Mouse (Mus musculus) liver, embryonic 14.5 days (tissue): ENCODE results near the gene Trex2. TPM values are rescaled to one million over a fixed set of nuclear protein-coding genes. Genes with fewer than 3 reads are reported as not detected.

Source experiments
- ATAC-seq: fragments of 200-750 bp; cut with Nextera tagmentation; 2 replicates; pipeline ENCODE4 v1.8.0; 2017; ENCODE audit warnings: moderate number of reproducible peaks, mild to moderate bottlenecking, moderate library complexity; ENCODE audit not compliant: insufficient read depth
- DNase-seq, 3 experiments: peaks; one replicate each; pipeline ENCODE4 v3.0.0-alpha.2; 2012 to 2013; ENCODE audit warnings: low read depth in 3 of 3, low spot score in 3 of 3
- H3K27ac ChIP-seq: fragments of 300-500 bp; sonication (generic); 2 replicates; pipeline ENCODE4 v1.5.1; 2014; ENCODE audit warnings: moderate library complexity, mild to moderate bottlenecking, control low read depth, inconsistent platforms
- H3K27me3 ChIP-seq: fragments of 300-500 bp; sonication (generic); 2 replicates; pipeline ENCODE4 v1.6.1; 2014; ENCODE audit warnings: mild to moderate bottlenecking, low read length, moderate library complexity; ENCODE audit not compliant: control insufficient read depth, insufficient read depth
- H3K36me3 ChIP-seq: fragments of 300-500 bp; sonication (generic); replicated peaks from 2 replicates; pipeline ENCODE4 v1.6.1; 2014; ENCODE audit warnings: low read depth; ENCODE audit not compliant: control insufficient read depth, insufficient read depth
- H3K4me1 ChIP-seq, 2 experiments: fragments of 200-500 bp in 1 of 2; fragments of 300-500 bp in 1 of 2; sonication (generic) in 1 of 2; replicated peaks; 2 replicates each; pipeline ENCODE4 v1.6.1; 2012 to 2014; ENCODE audit warnings: antibody characterized with exemption in 1 of 2, inconsistent platforms in 1 of 2, low read length in 1 of 2; ENCODE audit not compliant: control insufficient read depth in 2 of 2, insufficient read depth in 2 of 2
- H3K4me2 ChIP-seq: fragments of 300-500 bp; sonication (generic); 2 replicates; pipeline ENCODE4 v1.6.1; 2014; ENCODE audit warnings: low read depth, mild to moderate bottlenecking, control low read depth, moderate library complexity
- H3K4me3 ChIP-seq, 2 experiments: fragments of 200-500 bp in 1 of 2; fragments of 300-500 bp in 1 of 2; sonication (generic) in 1 of 2; 2 replicates each; pipeline ENCODE4 v1.5.1; 2012 to 2014; ENCODE audit warnings: low read depth in 2 of 2, low read length in 2 of 2, mild to moderate bottlenecking in 2 of 2, control low read depth in 1 of 2, inconsistent platforms in 1 of 2, moderate library complexity in 1 of 2; ENCODE audit not compliant: insufficient read depth in 1 of 2
- H3K9ac ChIP-seq: fragments of 300-500 bp; sonication (generic); replicated peaks from 2 replicates; pipeline ENCODE4 v1.6.1; 2014; ENCODE audit warnings: mild to moderate bottlenecking, control low read depth, moderate library complexity
- H3K9me3 ChIP-seq: fragments of 300-500 bp; sonication (generic); 2 replicates; pipeline ENCODE4 v1.6.1; 2016; ENCODE audit warnings: low read length, mixed read lengths; ENCODE audit not compliant: control insufficient read depth
- CTCF ChIP-seq: IDR thresholded peaks from 2 replicates; pipeline ENCODE4 v1.5.1; 2016; ENCODE audit warnings: antibody characterized with exemption, low read depth, control low read depth
- EP300 ChIP-seq: IDR thresholded peaks from 2 replicates; pipeline ENCODE4 v1.6.1; 2016; ENCODE audit warnings: antibody characterized with exemption, low read depth
- WGBS: fragments of 180-500 bp; shearing (Covaris S2); extraction: QIAGEN DNeasy Blood & Tissue Kit; methylation state at CpG from one replicate; pipeline ENCODE4 v1.1.7; 2014; ENCODE audit not compliant: insufficient replicate concordance; 5-methylcytosine and 5-hydroxymethylcytosine counted together
- polyA plus RNA-seq, 2 experiments: library from polyadenylated mRNA; depleted of rRNA in 1 of 2; stranded (reverse) in 1 of 2; unstranded in 1 of 2; fragments of >200 nt; fragmentation: Nextera tagmentation in 1 of 2; extraction: Ambion mirVana in 1 of 2; gene quantifications; 2 replicates each; pipeline versions ENCODE4 v1.2.1 to v1.2.3; 2012 to 2014

The Trex2 gene
- polyA plus RNA-seq (2012; rRNA removed) = not detected in 2 replicates
- polyA plus RNA-seq (2014; fragmentation: Nextera tagmentation; extraction: Ambion mirVana) = not detected in 2 replicates

GRCm38 (mm10) chrX:73435252-73435651 lies at the start of gene Trex2:
Trex2 (minus strand) TSS chrX:73435344.
- no peak for ATAC-seq

GRCm38 (mm10) chrX:73484870-73485269 lies 49.7 kb upstream of the Trex2 start:
- TF ChIP-seq CTCF = no peak
- TF ChIP-seq EP300 = no peak
- Histone ChIP-seq H3K4me2 (no peak overlapping the region), H3K36me3 (no peaks in the 10 kb centered on the region), H3K27ac (no peak overlapping the region), H3K27me3 (no peaks in the 10 kb centered on the region; the same call in 1 of the 2 replicates), H3K9ac (no peak overlapping the region), H3K4me1 (0 out of 4 replicates have a peak, but pooled peaks cover 0 to 1% of the 10 kb centered on the region in 2 experiments), H3K4me3 (no peak overlapping the region), H3K9me3 (no peaks in the 10 kb centered on the region)
- 59% methylated on average over 4 of the region's 4 CpGs for WGBS
- no peak for ATAC-seq
- no peak for DNase-seq

More at GRCm38 (mm10) chrX:73435252-73435651, at the start of gene Trex2:
- no peaks in the 10 kb centered on the region for H3K9me3 ChIP-seq
- H3K9ac ChIP-seq = no peak within 1 kb of the TSS
- TF ChIP-seq EP300 (no peak), CTCF (no peak)
- H3K36me3 ChIP-seq = no peaks in the 10 kb centered on the region
- 55% methylated on average over 11 of the region's 11 CpGs for WGBS
- no peak within 1 kb of the TSS for H3K4me2 ChIP-seq
- H3K4me1 ChIP-seq = no peaks in the 10 kb centered on the region
- no peaks in the 10 kb centered on the region for H3K27me3 ChIP-seq
- no peak for DNase-seq
- H3K27ac ChIP-seq = no peak within 1 kb of the TSS
- no peak within 1 kb of the TSS for H3K4me3 ChIP-seq

- Histone ChIP-seq H3K4me3 (no peak overlapping the region), H3K27ac (no peak overlapping the region), H3K4me1 (0 out of 4 replicates have a peak, but pooled peaks cover 0 to 1% of the 10 kb centered on the region in 2 experiments), H3K27me3 (no peaks in the 10 kb centered on the region; the same call in 1 of the 2 replicates), H3K9me3 (no peaks in the 10 kb centered on the region), H3K4me2 (no peak overlapping the region), H3K9ac (no peak overlapping the region), H3K36me3 (no peaks in the 10 kb centered on the region)
- no peak for ATAC-seq
- WGBS = 25% methylated on average over 1 of the region's 1 CpGs
- no peak for TF ChIP-seq CTCF
- TF ChIP-seq EP300 = no peak
- no peak for DNase-seq
These were observed 48.9 kb upstream of the Trex2 start for GRCm38 (mm10) chrX:73484076-73484475.

- Histone ChIP-seq H3K27me3 (no peaks in the 10 kb centered on the region; the same call in 1 of the 2 replicates), H3K27ac (no peak within 1 kb of the TSS), H3K4me2 (no peak within 1 kb of the TSS), H3K4me1 (0 out of 4 replicates have a peak, but pooled peaks cover 0 to 1% of the 10 kb centered on the region in 2 experiments), H3K9me3 (no peaks in the 10 kb centered on the region), H3K4me3 (peak within 1 kb of the TSS in 1 of 2 experiments; percentile 0; a peak in 1 of 4 replicates), H3K36me3 (no peaks in the 10 kb centered on the region), H3K9ac (no peak within 1 kb of the TSS)
- TF ChIP-seq CTCF = no peak
- no peak for TF ChIP-seq EP300
- 31% methylated on average over 14 of the region's 14 CpGs for WGBS
- ATAC-seq (no peak), DNase-seq (no peak)
These were observed 48.3 kb upstream of the Trex2 start, which contains the start of gene Bgn for GRCm38 (mm10) chrX:73483484-73483810. Bgn (plus strand) TSS chrX:73483602.

GRCm38 (mm10) chrX:73482643-73483483 lies 47.7 kb upstream of the Trex2 start:
- no peaks in the 10 kb centered on the region; the same call in 1 of the 2 replicates for H3K27me3 ChIP-seq
- no peak overlapping the region for H3K4me3 ChIP-seq
- H3K9ac ChIP-seq = no peak overlapping the region
- H3K36me3 ChIP-seq = no peaks in the 10 kb centered on the region
- DNase-seq = no peak
- H3K27ac ChIP-seq = no peak overlapping the region
- H3K9me3 ChIP-seq = no peaks in the 10 kb centered on the region
- no peak for TF ChIP-seq CTCF
- no peak for TF ChIP-seq EP300
- no peak for ATAC-seq
- H3K4me2 ChIP-seq = no peak overlapping the region
- WGBS = 29% methylated on average over 3 of the region's 4 CpGs
- H3K4me1 ChIP-seq = 0 out of 4 replicates have a peak, but pooled peaks cover 0 to 1% of the 10 kb centered on the region in 2 experiments
